Mouse (Mus musculus) liver, embryonic 14.5 days (tissue): ENCODE data around the gene Tspan31.

Experiments
- CTCF ChIP-seq: IDR thresholded peaks from 2 replicates; pipeline ENCODE4 v1.5.1; 2016; ENCODE audit warnings: antibody characterized with exemption, low read depth, control low read depth
- EP300 ChIP-seq: IDR thresholded peaks from 2 replicates; pipeline ENCODE4 v1.6.1; 2016; ENCODE audit warnings: antibody characterized with exemption, low read depth

DNA sequence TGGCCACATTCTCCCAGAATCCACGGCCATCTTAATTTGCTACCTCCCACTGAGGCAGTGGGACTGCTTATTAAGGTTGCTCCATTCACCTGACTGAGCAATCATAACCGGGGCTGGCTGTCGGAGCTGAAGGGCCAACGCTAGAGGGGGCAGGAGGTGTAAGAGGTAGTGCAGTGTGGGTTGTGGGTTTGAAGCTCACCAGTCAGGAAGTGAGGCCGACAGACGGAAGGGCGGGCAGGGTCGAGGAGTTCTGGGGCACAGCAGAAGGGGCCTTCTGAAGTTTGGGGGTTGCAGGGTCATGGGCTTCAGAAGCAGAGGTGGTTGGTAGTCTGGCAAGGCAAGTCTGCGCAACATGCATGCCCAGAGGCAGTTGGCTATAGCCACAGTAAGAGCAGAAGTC is 5.0 kb upstream of the Tspan31 start, which contains the start of gene Agap2:
- TF ChIP-seq CTCF (peak; percentile 71), EP300 (no peak)
